Mouse (Mus musculus) skeletal muscle tissue, adult 2 months (tissue): ENCODE results near the gene Fkbp1b.
A peak's percentile ranks its signal among the peaks of the same experiment; 100 is the strongest.
"Not testable (repeated sequence)": the region's sequence is repeated elsewhere in the genome, so short reads cannot be mapped to it uniquely, and the experiment has no call there.

ENCODE experiments used
- DNase-seq: peaks from one replicate; pipeline ENCODE4 v3.0.0-alpha.2; 2012; ENCODE audit warnings: low read depth, low spot score

Fkbp1b gene

GRCm38 (mm10) chr12:4841392-4841887, at the start of gene Fkbp1b:
TSS of gene Fkbp1b (minus strand) at chr12:4841591.
- no peak for DNase-seq

- DNase-seq: no peak
Measured at GRCm38 (mm10) chr12:4889891-4890290, 48.5 kb upstream of the Fkbp1b start.

- peak; percentile 56 for DNase-seq
Measured at GRCm38 (mm10) chr12:4889251-4889650, 47.9 kb upstream of the Fkbp1b start.

GRCm38 (mm10) chr12:4888739-4889138, 47.3 kb upstream of the Fkbp1b start:
- DNase-seq: no peak

- not testable (repeated sequence) for DNase-seq
Measured at GRCm38 (mm10) chr12:4886581-4886980, 45.2 kb upstream of the Fkbp1b start.

- DNase-seq: no peak
Measured at GRCm38 (mm10) chr12:4885062-4885461, 43.7 kb upstream of the Fkbp1b start.

- no peak for DNase-seq
Measured at GRCm38 (mm10) chr12:4882086-4882485, 40.7 kb upstream of the Fkbp1b start.

GRCm38 (mm10) chr12:4879048-4879447, 37.7 kb upstream of the Fkbp1b start:
- DNase-seq: no peak

- no peak for DNase-seq
Measured at GRCm38 (mm10) chr12:4878296-4878783, 36.9 kb upstream of the Fkbp1b start.

GRCm38 (mm10) chr12:4875623-4876022, 34.2 kb upstream of the Fkbp1b start:
- DNase-seq: no peak

- DNase-seq: peak; percentile 35
Measured at GRCm38 (mm10) chr12:4874161-4874927, 33.0 kb upstream of the Fkbp1b start, which contains the start of gene Mfsd2b. TSS of gene Mfsd2b (minus strand) at chr12:4874359.

- DNase-seq: no peak
Measured at GRCm38 (mm10) chr12:4873531-4873930, 32.1 kb upstream of the Fkbp1b start.

- no peak for DNase-seq
Measured at GRCm38 (mm10) chr12:4872983-4873477, 31.6 kb upstream of the Fkbp1b start.

GRCm38 (mm10) chr12:4872273-4872672, 30.9 kb upstream of the Fkbp1b start:
- DNase-seq: no peak

- no peak for DNase-seq
Measured at GRCm38 (mm10) chr12:4871260-4871659, 29.9 kb upstream of the Fkbp1b start.

GRCm38 (mm10) chr12:4868924-4869323, 27.5 kb upstream of the Fkbp1b start:
- no peak for DNase-seq

GRCm38 (mm10) chr12:4864338-4864690, 22.9 kb upstream of the Fkbp1b start:
- no peak for DNase-seq

GRCm38 (mm10) chr12:4863654-4864337, 22.4 kb upstream of the Fkbp1b start:
- DNase-seq: no peak

GRCm38 (mm10) chr12:4862672-4863071, 21.3 kb upstream of the Fkbp1b start:
- no peak for DNase-seq

- no peak for DNase-seq
Measured at GRCm38 (mm10) chr12:4859241-4859914, 18.0 kb upstream of the Fkbp1b start.

- DNase-seq: no peak
Measured at GRCm38 (mm10) chr12:4856834-4857233, 15.4 kb upstream of the Fkbp1b start.

GRCm38 (mm10) chr12:4856160-4856559, 14.8 kb upstream of the Fkbp1b start:
- no peak for DNase-seq
